Mouse (Mus musculus): ENCODE data around the gene Cbln3. TPM values are rescaled to one million over a fixed set of nuclear protein-coding genes. Genes with fewer than 3 reads are reported as not detected.

Cbln3 gene
- 0.05 and 0.22 TPM in 2 replicates for polyA plus RNA-seq (2015; fragmentation: Nextera tagmentation; extraction: Ambion mirVana)

GRCm38 (mm10) chr14:55884166-55884565 is at the start of gene Cbln3:
Cbln3 (minus strand) TSS chr14:55884392.

GRCm38 (mm10) chr14:55899701-55900413 is 15.7 kb upstream of the Cbln3 start, which contains the start of gene Sdr39u1:
Sdr39u1 (minus strand) TSS chr14:55900293.

GRCm38 (mm10) chr14:55884713-55885113 is 521 bp upstream of the Cbln3 start, which contains the start of gene Khnyn:
Khnyn (plus strand) TSS chr14:55884947.

GRCm38 (mm10) chr14:55853621-55854285 is 30.4 kb downstream of the Cbln3 start, which contains the start of gene Nynrin:
Nynrin (plus strand) TSS chr14:55854010.

Other genes with a start within 250 kb of the Cbln3 start
- 24.1 and 28.0 TPM in 2 replicates for gene Ipo4, start 248.4 kb downstream of the Cbln3 start, polyA plus RNA-seq (2015; fragmentation: Nextera tagmentation; extraction: Ambion mirVana)
- 0.64 and 1.7 TPM in 2 replicates for gene Gm49378, start 246.5 kb downstream of the Cbln3 start, polyA plus RNA-seq (2015; fragmentation: Nextera tagmentation; extraction: Ambion mirVana)
- 56.5 and 57.4 TPM in 2 replicates for gene Tm9sf1, start 240.6 kb downstream of the Cbln3 start, polyA plus RNA-seq (2015; fragmentation: Nextera tagmentation; extraction: Ambion mirVana)
- 0.56 and 0.63 TPM in 2 replicates for gene Tssk4, start 234.2 kb downstream of the Cbln3 start, polyA plus RNA-seq (2015; fragmentation: Nextera tagmentation; extraction: Ambion mirVana)
- gene Mdp1, start 223.9 kb downstream of the Cbln3 start, polyA plus RNA-seq (2015; fragmentation: Nextera tagmentation; extraction: Ambion mirVana): 30.4 TPM in 2 replicates
- gene Gmpr2, start 212.5 kb downstream of the Cbln3 start, polyA plus RNA-seq (2015; fragmentation: Nextera tagmentation; extraction: Ambion mirVana): 27.5 and 30.5 TPM in 2 replicates
- gene Nedd8, start 212.3 kb downstream of the Cbln3 start, polyA plus RNA-seq (2015; fragmentation: Nextera tagmentation; extraction: Ambion mirVana): 303 and 330 TPM in 2 replicates
- 25.8 and 29.4 TPM in 2 replicates for gene Tinf2, start 202.6 kb downstream of the Cbln3 start, polyA plus RNA-seq (2015; fragmentation: Nextera tagmentation; extraction: Ambion mirVana)
- 1.5 and 2.0 TPM in 2 replicates for gene Tgm1, start 170.5 kb downstream of the Cbln3 start, polyA plus RNA-seq (2015; fragmentation: Nextera tagmentation; extraction: Ambion mirVana)
- 9.9 and 14.2 TPM in 2 replicates for gene Rabggta, start 162.1 kb downstream of the Cbln3 start, polyA plus RNA-seq (2015; fragmentation: Nextera tagmentation; extraction: Ambion mirVana)
- gene Dhrs1, start 138.7 kb downstream of the Cbln3 start, polyA plus RNA-seq (2015; fragmentation: Nextera tagmentation; extraction: Ambion mirVana): 29.1 and 35.1 TPM in 2 replicates
- gene Nop9, start 138.7 kb downstream of the Cbln3 start, polyA plus RNA-seq (2015; fragmentation: Nextera tagmentation; extraction: Ambion mirVana): 28.7 and 31.5 TPM in 2 replicates
- gene Cideb, start 125.9 kb downstream of the Cbln3 start, polyA plus RNA-seq (2015; fragmentation: Nextera tagmentation; extraction: Ambion mirVana): 0.23 TPM in 1 of 2 replicates, not detected in the other
- gene Ltb4r2, start 123.0 kb downstream of the Cbln3 start, polyA plus RNA-seq (2015; fragmentation: Nextera tagmentation; extraction: Ambion mirVana): 0.49 and 0.78 TPM in 2 replicates
- gene Ltb4r1, start 118.4 kb downstream of the Cbln3 start, polyA plus RNA-seq (2015; fragmentation: Nextera tagmentation; extraction: Ambion mirVana): 33.2 and 51.6 TPM in 2 replicates
- 1.9 and 3.1 TPM in 2 replicates for gene Adcy4, start 100.3 kb downstream of the Cbln3 start, polyA plus RNA-seq (2015; fragmentation: Nextera tagmentation; extraction: Ambion mirVana)
- gene Ripk3, start 95.5 kb downstream of the Cbln3 start, polyA plus RNA-seq (2015; fragmentation: Nextera tagmentation; extraction: Ambion mirVana): 28.4 and 31.4 TPM in 2 replicates
- 4.8 and 7.3 TPM in 2 replicates for gene Nfatc4, start 61.2 kb downstream of the Cbln3 start, polyA plus RNA-seq (2015; fragmentation: Nextera tagmentation; extraction: Ambion mirVana)
- 1.6 and 2.8 TPM in 2 replicates for gene Nynrin, start 30.4 kb downstream of the Cbln3 start, polyA plus RNA-seq (2015; fragmentation: Nextera tagmentation; extraction: Ambion mirVana)
- 7.6 and 10.2 TPM in 2 replicates for gene Khnyn, start 555 bp upstream of the Cbln3 start, polyA plus RNA-seq (2015; fragmentation: Nextera tagmentation; extraction: Ambion mirVana)
- 22.0 and 25.5 TPM in 2 replicates for gene Sdr39u1, start 15.9 kb upstream of the Cbln3 start, polyA plus RNA-seq (2015; fragmentation: Nextera tagmentation; extraction: Ambion mirVana)
- gene Cma1, start 60.3 kb upstream of the Cbln3 start, polyA plus RNA-seq (2015; fragmentation: Nextera tagmentation; extraction: Ambion mirVana): 249 and 554 TPM in 2 replicates
- 0.45 and 0.92 TPM in 2 replicates for gene Cma2, start 66.6 kb upstream of the Cbln3 start, polyA plus RNA-seq (2015; fragmentation: Nextera tagmentation; extraction: Ambion mirVana)
- 0.36 and 0.63 TPM in 2 replicates for gene Mcpt1, start 133.6 kb upstream of the Cbln3 start, polyA plus RNA-seq (2015; fragmentation: Nextera tagmentation; extraction: Ambion mirVana)
- gene Mcpt9, start 146.1 kb upstream of the Cbln3 start, polyA plus RNA-seq (2015; fragmentation: Nextera tagmentation; extraction: Ambion mirVana): not detected in 2 replicates
- gene Mcpt2, start 157.6 kb upstream of the Cbln3 start, polyA plus RNA-seq (2015; fragmentation: Nextera tagmentation; extraction: Ambion mirVana): 2.1 and 4.4 TPM in 2 replicates
- 129 and 337 TPM in 2 replicates for gene Mcpt4, start 177.9 kb upstream of the Cbln3 start, polyA plus RNA-seq (2015; fragmentation: Nextera tagmentation; extraction: Ambion mirVana)
- 32.2 and 48.0 TPM in 2 replicates for gene Mcpt8, start 200.9 kb upstream of the Cbln3 start, polyA plus RNA-seq (2015; fragmentation: Nextera tagmentation; extraction: Ambion mirVana)
- 81.1 and 110 TPM in 2 replicates for gene Ctsg, start 218.2 kb upstream of the Cbln3 start, polyA plus RNA-seq (2015; fragmentation: Nextera tagmentation; extraction: Ambion mirVana)
- not detected in 2 replicates for gene Gzme, start 236.2 kb upstream of the Cbln3 start, polyA plus RNA-seq (2015; fragmentation: Nextera tagmentation; extraction: Ambion mirVana)
- gene Gzmd, start 248.2 kb upstream of the Cbln3 start, polyA plus RNA-seq (2015; fragmentation: Nextera tagmentation; extraction: Ambion mirVana): not detected in 2 replicates

Measured in spleen, postnatal 0 days (tissue).